Mouse (Mus musculus): ENCODE measurements around the gene Atp8a2. TPM values are rescaled to one million over a fixed set of nuclear protein-coding genes. Genes with fewer than 3 reads are reported as not detected.
"Not testable (repeated sequence)": the region's sequence is repeated elsewhere in the genome, so short reads cannot be mapped to it uniquely, and the experiment has no call there.

The Atp8a2 gene
- total RNA-seq, 2 experiments from 2014 or later, result 45.3 to 46.9 TPM

- no peak overlapping the region for H3K4me3 ChIP-seq
- DNase-seq (ENCODE audit: low spot score in 2 of 2), result no peak
- no peak for TF ChIP-seq CTCF (conservative IDR thresholded peaks at IDR 0.05)
- H3K27ac ChIP-seq, result no peak overlapping the region
Observed at GRCm38 (mm10) chr14:59836876-59837543, 360.0 kb downstream of the Atp8a2 start.

DNA sequence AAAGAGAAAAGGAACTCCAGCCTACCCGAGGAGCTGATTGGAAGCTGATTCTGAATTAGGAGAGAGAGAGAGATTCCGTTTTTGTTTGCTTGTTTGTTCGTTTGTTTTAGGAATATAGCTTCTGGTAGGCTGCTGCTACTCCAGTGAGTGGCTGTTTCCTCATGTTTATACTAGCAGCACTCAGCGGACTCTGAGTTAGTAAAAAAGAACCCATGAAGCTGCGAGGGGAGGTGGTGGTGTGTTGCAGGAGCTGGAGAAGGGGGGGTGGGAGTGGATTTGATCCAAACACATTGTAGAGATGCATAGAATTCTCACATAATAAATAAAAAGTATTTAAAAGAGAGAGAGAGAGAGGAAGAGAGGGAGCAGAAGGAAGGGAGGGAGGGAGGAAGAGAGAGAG, 367.4 kb downstream of the Atp8a2 start:
- no peak overlapping the region for H3K4me3 ChIP-seq
- TF ChIP-seq CTCF (conservative IDR thresholded peaks at IDR 0.05), result no peak
- H3K27ac ChIP-seq, result no peak overlapping the region
- no peak for DNase-seq (ENCODE audit: low spot score in 2 of 2)

- DNase-seq (ENCODE audit: low spot score in 2 of 2), result no peak
- H3K4me3 ChIP-seq, result no peak overlapping the region
- H3K27ac ChIP-seq, result no peak overlapping the region
- no peak for TF ChIP-seq CTCF (conservative IDR thresholded peaks at IDR 0.05)
Observed at GRCm38 (mm10) chr14:59827409-59827808, 369.6 kb downstream of the Atp8a2 start.

DNA sequence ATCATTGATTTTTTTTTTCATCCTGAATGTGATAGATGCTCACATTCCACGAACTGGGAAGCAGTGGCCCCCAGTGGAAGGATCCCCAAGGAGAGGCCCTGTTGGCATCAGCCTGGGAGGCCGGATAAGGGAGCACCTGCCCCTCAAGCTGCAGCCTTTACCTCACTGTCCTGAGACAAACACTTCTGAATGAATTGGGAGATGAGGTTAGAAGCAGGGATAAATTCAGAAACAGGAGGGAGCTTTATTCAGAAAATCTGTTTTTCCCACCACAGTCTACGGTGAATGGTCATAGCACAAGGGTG, 376.9 kb downstream of the Atp8a2 start:
- Histone ChIP-seq H3K4me3 (no peak overlapping the region), H3K27ac (no peak overlapping the region)
- no peak for TF ChIP-seq CTCF (conservative IDR thresholded peaks at IDR 0.05)
- DNase-seq (ENCODE audit: low spot score in 2 of 2), result no peak

- Histone ChIP-seq H3K4me3 (no peak overlapping the region), H3K27ac (no peak overlapping the region)
- no peak for TF ChIP-seq CTCF (conservative IDR thresholded peaks at IDR 0.05)
- no peak for DNase-seq (ENCODE audit: low spot score in 2 of 2)
Observed at GRCm38 (mm10) chr14:59819215-59820114, 377.5 kb downstream of the Atp8a2 start.

DNA sequence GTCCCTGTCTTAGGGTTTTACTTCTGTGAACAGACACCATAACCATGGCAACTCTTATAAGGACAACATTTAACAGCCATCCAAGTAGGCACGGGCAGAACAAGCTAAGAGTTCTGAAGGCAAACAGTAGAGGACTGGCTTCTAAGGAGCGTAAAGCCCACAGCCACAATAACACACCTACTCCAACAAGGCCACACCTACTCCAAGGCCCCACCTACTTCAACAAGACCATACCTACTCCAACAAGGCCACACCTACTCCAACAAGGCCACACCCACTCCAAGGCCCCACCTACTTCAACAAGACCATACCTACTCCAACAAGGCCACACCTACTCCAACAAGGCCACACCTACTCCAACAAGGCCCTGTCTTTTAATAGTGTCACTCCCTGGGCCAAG, 386.7 kb downstream of the Atp8a2 start:
- not testable (repeated sequence) for DNase-seq (ENCODE audit: low spot score in 2 of 2); H3K4me3 ChIP-seq; H3K27ac ChIP-seq

GRCm38 (mm10) chr14:59809790-59810189, 387.2 kb downstream of the Atp8a2 start:
- TF ChIP-seq CTCF (conservative IDR thresholded peaks at IDR 0.05), result no peak
- no peak for DNase-seq (ENCODE audit: low spot score in 2 of 2)
- Histone ChIP-seq H3K4me3 (no peak overlapping the region), H3K27ac (no peak overlapping the region)

DNA sequence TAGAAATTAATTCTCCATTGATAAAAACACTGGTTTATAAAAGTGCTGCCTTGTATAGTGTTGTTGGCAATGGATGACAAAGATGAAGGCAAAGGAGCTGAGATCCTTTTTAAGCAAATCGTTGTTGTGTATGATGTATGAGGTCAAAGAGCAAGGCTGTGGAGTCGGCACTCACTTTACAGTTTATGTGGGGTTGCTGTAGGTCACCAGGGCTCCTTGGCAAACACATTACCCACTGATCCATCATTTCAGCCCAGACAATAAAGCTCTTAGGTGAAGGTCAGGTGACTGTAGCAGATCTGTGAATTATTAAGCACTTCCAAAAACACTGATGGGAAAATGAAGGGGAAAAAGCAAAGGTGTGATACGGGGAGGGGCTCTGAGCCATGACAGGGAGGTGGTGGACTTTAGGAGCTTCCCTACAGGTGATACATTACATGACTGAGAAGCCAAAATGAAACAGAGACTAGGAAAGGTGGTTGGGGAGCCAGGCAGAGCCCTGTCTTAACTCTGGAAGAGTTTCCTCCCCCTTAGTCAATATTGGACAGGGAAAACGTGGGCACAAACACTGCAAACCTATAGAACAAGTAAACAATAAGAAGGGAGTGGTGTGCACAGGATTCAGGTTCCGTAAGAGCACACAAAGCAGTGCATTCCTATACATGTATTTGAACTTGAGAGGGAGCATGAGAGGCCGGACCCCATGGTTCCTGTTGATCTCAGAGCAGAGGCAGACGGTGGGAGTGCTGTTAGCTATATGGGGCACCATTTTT, 389.3 kb downstream of the Atp8a2 start:
- no peak for TF ChIP-seq CTCF (conservative IDR thresholded peaks at IDR 0.05)
- Histone ChIP-seq H3K4me3 (no peak overlapping the region), H3K27ac (no peak overlapping the region)
- no peak for DNase-seq (ENCODE audit: low spot score in 2 of 2)

DNA sequence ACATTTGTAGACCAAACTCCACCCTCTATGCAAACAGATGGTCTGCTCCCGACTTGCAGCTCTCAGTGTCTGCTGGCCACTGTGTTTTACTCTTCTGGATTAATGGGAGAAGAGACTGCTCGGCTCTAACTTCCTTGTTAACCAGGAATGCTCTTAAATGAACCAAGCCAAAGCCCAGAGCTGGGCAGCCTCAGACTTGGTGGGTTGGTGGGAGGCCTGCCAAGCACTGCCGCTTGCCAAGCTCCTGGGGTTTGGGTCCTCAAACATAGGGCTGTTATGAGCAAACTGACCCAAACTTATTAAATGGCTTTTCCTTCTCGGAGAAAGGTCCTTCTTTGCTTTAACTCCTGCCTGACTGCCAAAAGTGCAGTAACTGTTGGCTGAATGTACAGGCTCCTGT, 390.1 kb downstream of the Atp8a2 start:
- Histone ChIP-seq H3K27ac (no peak overlapping the region), H3K4me3 (no peak overlapping the region)
- TF ChIP-seq CTCF (conservative IDR thresholded peaks at IDR 0.05), result no peak
- DNase-seq (ENCODE audit: low spot score in 2 of 2), result peak; percentile 8 to 31

DNA sequence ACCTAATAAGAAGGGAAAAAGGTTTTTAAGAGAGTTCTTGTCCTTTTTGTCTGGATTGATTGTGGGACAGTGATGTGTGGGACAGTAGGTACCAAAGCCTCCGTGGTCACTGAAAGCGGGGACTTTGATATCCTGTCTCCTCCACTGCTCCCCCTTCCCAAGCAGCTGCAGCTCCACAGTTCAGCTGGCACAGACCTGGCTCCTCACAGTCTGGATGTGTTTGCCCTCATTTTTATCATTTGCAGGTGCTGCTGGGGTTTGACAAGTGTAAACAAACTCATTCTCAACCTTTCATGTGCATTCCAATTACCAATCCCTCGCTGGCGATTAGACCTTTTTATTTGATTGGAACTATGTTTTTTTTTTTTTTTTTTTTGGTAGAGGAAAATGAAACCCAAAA, 390.8 kb downstream of the Atp8a2 start:
- no peak for TF ChIP-seq CTCF (conservative IDR thresholded peaks at IDR 0.05)
- Histone ChIP-seq H3K4me3 (no peak overlapping the region), H3K27ac (no peak overlapping the region)
- no peak for DNase-seq (ENCODE audit: low spot score in 2 of 2)

- no peak for DNase-seq (ENCODE audit: low spot score in 2 of 2)
- Histone ChIP-seq H3K27ac (no peak overlapping the region), H3K4me3 (no peak overlapping the region)
- no peak for TF ChIP-seq CTCF (conservative IDR thresholded peaks at IDR 0.05)
Observed at GRCm38 (mm10) chr14:59805683-59806082, 391.3 kb downstream of the Atp8a2 start.

GRCm38 (mm10) chr14:59801961-59802599, 394.9 kb downstream of the Atp8a2 start:
- no peak for TF ChIP-seq CTCF (conservative IDR thresholded peaks at IDR 0.05)
- DNase-seq (ENCODE audit: low spot score in 2 of 2), result no peak
- no peak overlapping the region for H3K27ac ChIP-seq
- no peak overlapping the region for H3K4me3 ChIP-seq

DNA sequence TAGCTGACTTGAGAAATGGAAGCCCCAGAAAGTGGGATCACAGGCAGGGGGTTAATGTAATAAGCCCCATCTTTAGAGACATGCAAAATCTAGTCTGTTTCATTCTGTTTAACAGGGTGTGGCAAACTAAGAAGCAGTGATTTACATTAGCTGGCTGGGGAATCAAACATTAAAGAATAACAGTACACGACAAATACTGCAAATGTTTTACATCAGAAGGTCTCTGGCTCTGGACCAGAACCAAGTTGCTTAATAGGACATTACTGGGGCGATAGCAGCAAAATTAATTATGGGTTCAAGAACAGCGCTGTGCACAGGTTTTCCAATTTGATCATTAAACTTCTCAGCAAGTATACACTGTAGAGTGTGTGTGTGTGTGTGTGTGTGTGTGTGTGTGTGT, 397.5 kb downstream of the Atp8a2 start:
- H3K4me3 ChIP-seq, result no peak overlapping the region
- TF ChIP-seq CTCF (conservative IDR thresholded peaks at IDR 0.05), result no peak
- no peak for DNase-seq (ENCODE audit: low spot score in 2 of 2)
- no peak overlapping the region for H3K27ac ChIP-seq

Data from layer of hippocampus, adult 2 months (tissue).